Mouse (Mus musculus) brain, embryonic 14.5 days (tissue): ENCODE measurements at regions not wholly inside any gene's neighbourhood (a gene's known extent, or its start where the extent isn't known, plus 50 kb on each side); places are given as distances from the start of the nearest gene placed in this dataset.
A peak's percentile ranks its signal among the peaks of the same experiment; 100 is the strongest.

Source experiments
- DNase-seq: peaks from one replicate; pipeline ENCODE4 v3.0.0-alpha.2; 2011; ENCODE audit warnings: low read depth
- CTCF ChIP-seq: fragments of 200-500 bp; IDR thresholded peaks from 2 replicates; pipeline ENCODE4 v1.5.1; 2012; ENCODE audit warnings: inconsistent platforms, mild to moderate bottlenecking, moderate library complexity, borderline replicate concordance; ENCODE audit not compliant: insufficient read depth, insufficient read length; ENCODE audit errors: extremely low read depth
- POLR2A ChIP-seq: fragments of 200-500 bp; IDR thresholded peaks from 2 replicates; pipeline ENCODE4 v1.6.1; 2012; ENCODE audit warnings: mild to moderate bottlenecking, inconsistent platforms, borderline replicate concordance; ENCODE audit not compliant: poor library complexity, insufficient read depth, insufficient read length, severe bottlenecking; ENCODE audit errors: extremely low read depth

DNA sequence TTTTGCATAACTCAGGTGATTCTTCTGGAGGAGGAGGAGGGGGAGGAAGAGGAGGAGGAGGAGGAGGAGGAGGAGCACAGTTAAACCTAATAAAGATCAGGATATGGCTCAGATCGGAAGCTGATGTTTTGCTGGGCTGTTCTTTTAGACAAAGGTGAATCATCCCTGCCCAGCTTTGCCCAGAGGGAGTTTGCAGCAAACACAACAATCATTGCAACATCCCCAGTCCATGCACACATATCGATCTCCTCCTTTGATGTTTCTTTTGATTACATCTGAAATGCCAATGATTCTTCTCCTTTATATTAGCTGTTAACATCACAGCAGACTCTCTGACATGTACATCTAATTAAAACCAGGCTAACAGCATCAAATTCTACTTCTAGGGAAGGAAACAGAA, 156.9 kb downstream of the Dad1 start:
- TF ChIP-seq POLR2A: no peak
- no peak for TF ChIP-seq CTCF
- no peak for DNase-seq

DNA sequence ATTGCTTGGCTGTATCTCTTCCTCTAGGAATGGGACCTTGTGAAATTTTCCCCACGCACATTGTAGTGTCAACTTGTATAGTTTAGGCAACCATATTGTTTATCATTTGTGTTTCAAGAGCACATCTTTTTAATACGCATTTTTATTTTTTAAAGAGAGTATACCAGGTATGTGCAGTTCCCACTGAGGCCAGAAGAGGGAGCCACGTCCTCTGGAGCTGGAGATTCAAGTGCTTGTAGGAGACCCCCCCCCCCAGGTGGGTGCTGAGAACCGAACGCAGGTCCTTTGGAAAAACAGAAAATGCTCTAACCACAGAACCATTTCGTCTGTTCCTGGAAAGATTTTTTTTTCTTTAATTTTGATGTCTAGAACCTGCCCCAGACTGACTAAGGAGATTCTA, 161.5 kb downstream of the Dad1 start:
- 0 out of 2 replicates have a peak, but pooled peaks have one; percentile 10 for TF ChIP-seq CTCF
- no peak for TF ChIP-seq POLR2A
- DNase-seq: no peak

DNA sequence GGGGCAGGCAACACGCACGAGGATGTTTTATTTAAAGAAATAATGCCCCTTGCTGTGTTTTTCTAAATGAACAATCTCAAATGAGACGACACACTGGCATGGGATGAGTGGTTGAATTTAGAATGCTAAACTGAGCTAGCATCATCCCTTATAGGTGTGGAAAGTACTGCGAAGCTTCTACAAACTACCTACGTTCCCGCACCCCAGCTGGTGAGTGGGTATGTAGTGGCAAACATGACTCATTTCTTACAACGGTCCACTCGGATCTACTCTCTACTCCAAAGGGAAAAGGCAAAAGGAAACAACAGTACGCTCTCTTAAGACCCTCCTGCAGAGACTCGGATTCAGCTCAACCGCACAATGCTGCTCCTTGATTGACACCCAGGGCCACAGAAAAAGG, 167.2 kb downstream of the Dad1 start:
- TF ChIP-seq CTCF (no peak), POLR2A (no peak)
- DNase-seq: no peak

DNA sequence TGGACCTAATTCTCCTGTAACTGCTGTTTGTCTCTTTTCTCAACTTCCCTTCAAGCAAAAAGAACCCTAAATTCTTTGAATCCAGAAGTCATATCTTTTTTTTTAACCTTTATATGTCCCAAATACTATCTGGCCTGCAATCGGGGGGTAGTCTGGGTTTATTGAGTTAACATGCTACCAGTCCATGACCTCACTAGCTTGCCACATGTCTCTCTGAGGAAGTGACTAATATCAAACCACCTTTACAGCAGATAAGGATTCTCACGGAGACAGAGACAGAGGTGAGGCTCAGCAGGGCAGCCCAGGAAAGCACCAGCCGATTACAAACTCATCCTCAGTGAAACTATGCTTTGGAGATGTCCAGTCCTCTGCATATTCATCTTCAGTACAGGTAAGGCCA, 179.2 kb downstream of the Dad1 start:
- TF ChIP-seq POLR2A: no peak
- TF ChIP-seq CTCF: no peak
- DNase-seq: no peak

DNA sequence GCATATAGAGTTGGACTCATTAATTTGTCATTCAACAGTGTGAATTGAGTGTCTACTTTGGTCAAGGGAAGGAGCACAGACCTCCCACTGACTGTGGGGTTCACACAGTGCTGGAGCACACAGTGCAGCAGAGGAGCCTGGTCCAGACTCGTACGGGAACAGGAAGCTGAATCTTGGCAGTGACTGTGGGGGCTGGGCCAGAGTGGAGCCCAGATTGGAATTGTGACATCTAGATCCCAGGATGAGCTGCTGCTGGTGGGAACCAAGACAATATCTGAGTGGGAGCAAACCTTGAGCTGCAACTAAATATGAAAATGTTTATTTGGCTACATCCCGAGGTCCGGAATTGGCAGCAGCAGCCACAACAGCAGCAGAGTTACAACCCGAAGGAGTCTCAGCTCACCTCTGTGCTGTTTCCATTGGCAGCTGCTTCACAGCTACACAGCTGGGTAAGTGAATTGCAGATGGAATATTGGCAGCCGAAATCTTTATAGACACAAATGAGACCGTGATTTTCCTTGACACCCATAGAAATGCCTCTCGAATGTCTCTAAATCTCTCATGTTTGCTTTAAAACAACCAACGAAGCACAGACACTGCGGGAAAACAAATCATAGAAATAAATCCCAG, 181.5 kb downstream of the Dad1 start:
- no peak for DNase-seq
- no peak for TF ChIP-seq CTCF
- no peak for TF ChIP-seq POLR2A

DNA sequence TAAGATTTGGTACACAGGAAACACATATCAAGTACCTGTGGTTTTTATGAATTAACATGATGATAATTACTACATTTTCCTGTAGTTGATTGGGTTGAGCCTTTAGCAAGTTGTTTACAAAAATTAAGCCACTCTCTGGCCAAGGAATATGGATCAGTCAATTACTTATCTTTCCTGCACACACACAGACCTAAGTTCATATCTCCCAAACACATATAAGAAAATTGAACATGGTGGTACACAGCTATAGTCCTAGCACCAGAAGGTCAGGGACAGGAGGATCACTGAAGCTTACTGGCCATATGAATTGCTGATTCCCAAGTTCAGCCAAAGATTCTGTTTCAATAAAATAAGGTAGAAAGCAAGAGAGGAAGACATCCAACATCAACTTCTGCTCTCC, 183.7 kb downstream of the Dad1 start:
- no peak for TF ChIP-seq POLR2A
- TF ChIP-seq CTCF: no peak

DNA sequence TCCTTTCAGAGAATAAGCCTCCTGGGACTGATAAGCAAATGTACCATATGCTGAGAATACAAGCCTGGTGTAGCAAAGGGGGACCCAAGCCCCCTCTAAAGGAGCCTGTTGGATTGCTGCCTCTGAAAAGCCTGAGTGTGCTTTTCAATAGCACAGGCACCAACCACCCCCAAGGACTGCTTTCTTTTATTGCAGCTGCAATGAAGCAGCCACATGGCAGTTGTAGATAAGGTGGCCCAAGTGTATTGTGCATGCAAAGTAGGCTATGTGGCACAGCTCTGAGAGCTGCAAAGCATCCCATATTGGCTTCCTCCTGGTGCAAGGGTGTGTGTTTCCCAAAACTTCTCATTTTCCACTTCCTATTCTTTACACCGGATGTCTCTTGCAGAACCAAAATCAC, 185.2 kb downstream of the Dad1 start:
- peak; percentile 56 for DNase-seq
- TF ChIP-seq CTCF (no peak), POLR2A (no peak)

More for the DNA sequence above, 183.7 kb downstream of the Dad1 start:
- no peak for DNase-seq

DNA sequence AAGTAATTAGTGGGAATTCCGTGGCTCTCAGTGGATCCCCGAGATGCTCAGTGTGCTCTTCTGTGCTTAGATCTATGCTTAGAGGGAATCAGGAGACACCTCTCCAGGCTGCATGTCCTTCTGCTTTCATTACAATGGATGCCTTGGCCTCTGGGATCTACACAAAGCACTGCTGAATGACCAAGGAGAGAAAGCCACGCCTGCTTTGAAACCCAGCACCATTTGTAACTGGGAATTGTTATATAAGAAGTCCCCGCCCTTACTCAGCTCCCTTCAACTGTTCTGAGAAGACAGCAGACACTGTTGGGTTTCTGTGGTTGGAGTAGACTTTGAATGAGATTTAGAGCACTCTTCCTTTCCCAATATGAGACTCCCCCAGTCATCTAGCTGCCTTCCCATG, 188.4 kb downstream of the Dad1 start:
- no peak for DNase-seq
- TF ChIP-seq POLR2A: no peak
- no peak for TF ChIP-seq CTCF

DNA sequence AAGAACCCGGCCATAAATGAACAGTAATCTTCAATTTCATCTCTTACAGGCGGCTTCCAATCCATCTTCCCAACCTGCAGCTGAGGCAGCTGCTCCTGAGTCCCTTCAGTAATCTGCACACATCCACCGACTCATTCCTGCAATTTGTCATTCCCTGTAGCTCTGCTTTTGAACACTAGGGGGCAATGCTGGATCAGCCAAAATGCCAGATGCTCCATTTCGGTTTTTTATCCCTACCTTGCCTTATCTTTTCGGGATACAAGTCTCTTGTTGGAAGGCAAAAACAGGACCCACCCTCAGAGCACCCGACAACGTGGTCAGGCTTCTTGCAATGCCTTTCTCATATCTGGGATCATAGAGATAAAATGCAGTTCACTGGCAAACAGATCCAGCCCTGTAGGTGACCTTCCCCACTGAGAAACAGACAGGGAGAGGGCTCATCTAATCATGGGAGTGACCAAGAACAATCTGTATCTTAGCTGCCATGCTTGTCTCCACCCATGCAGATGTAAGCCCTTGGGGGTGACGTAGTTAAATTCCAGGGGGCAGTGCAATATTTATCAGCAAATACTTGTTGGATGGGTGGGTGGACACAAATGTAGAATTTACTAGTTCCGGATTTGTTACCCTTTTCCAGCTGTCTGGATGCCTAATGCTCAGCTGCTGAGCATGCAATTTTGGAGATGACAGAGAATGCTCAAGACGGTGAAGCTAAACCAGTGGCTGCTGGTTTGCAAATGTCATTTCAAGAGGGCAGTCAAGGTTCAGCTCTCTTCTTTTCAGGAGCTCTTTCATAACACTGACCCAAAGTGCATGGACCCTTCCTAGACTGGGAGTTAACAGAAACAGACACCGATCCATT, 189.1 kb downstream of the Dad1 start:
- peak; percentile 85 for TF ChIP-seq CTCF
- no peak for TF ChIP-seq POLR2A
- DNase-seq: peak; percentile 91

DNA sequence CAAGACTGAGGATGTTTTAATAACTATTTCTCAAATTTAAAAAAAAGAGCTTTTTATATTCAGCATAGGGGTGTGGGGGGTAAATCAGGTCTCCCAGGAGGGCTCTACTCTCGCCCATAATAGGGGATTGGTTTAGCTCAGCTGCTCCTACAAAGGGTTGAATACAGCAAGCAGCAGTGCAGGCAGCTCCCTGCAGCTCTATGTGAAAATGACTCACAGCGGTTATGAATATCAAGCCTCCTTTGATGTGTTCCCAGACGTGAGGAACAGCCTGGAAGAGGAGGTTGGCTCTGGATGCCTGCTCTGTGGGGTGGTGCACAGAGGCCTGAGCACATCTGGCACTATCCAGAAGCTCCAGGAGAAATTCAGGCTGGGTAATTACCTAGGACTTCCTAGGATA, 192.3 kb downstream of the Dad1 start:
- peak; percentile 71 for DNase-seq
- TF ChIP-seq POLR2A: no peak
- TF ChIP-seq CTCF: no peak

DNA sequence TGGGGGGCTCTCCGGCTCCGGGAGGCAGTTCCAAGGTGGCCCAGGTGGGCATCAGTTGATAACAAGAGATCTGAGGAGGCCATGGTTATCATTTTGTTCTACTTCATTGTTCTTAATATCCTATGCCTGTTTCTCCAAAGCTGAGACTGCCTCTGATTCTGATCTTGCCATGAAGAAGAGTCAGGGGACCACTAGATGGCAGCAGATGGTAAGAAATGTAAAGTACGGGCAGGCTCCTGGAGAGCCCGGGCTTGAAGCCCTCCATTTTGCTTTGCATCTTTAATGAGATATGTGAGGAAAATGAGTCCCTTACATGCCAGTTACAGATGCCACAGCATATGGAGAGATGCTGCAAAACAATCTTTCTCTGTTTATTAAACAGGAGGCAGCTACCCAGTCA, 194.1 kb downstream of the Dad1 start:
- peak; percentile 97 for DNase-seq
- TF ChIP-seq POLR2A: no peak
- TF ChIP-seq CTCF: peak; percentile 87

DNA sequence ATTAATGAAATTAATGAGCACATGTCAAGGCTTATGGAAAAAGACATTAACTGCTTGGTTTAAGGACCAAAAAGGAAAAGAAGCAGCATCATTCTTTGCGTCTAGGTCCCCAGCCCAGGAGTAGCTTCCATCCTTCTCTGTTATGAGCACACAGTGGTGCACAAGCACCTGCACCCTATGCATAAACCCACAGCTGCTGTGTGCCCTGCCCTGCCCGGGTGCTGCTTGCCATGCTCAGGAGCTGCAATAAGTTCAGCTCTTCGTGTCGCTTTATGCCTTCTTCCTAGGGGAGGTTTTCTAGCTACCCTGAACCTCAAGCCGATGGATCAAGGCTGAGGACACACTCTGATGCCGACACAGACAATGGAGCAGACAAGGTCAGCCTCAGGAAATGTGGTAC, 194.8 kb downstream of the Dad1 start:
- DNase-seq: no peak
- TF ChIP-seq CTCF (no peak), POLR2A (no peak)
